Mouse (Mus musculus) cerebellum, postnatal 10 days (tissue): ENCODE measurements around the gene E4f1.

Experiments used
- DNase-seq, 2 experiments: peaks; one replicate each; pipeline ENCODE4 v3.0.0; 2021; ENCODE audit warnings: mixed read lengths in 2 of 2

E4f1 gene

GRCm38 (mm10) chr17:24481027-24481815, 11.1 kb upstream of the E4f1 start:
- no peak for DNase-seq

- DNase-seq, result peak in 1 of 2 experiments; percentile 46
These were observed 10.2 kb upstream of the E4f1 start for GRCm38 (mm10) chr17:24480201-24480826.

GRCm38 (mm10) chr17:24479431-24479830, 9.3 kb upstream of the E4f1 start:
- DNase-seq, result no peak

- peak; percentile 99 for DNase-seq
These were observed 8.7 kb upstream of the E4f1 start, which contains the start of gene Mlst8 for GRCm38 (mm10) chr17:24478663-24479380. Mlst8 (minus strand) TSS chr17:24479078.

- peak; percentile 63 to 64 for DNase-seq
These were observed 8.0 kb upstream of the E4f1 start for GRCm38 (mm10) chr17:24477985-24478600.

GRCm38 (mm10) chr17:24477053-24477984, 7.2 kb upstream of the E4f1 start:
- DNase-seq, result no peak

- no peak for DNase-seq
These were observed 6.1 kb upstream of the E4f1 start for GRCm38 (mm10) chr17:24476022-24476776.

- no peak for DNase-seq
These were observed 5.5 kb upstream of the E4f1 start for GRCm38 (mm10) chr17:24475586-24475985.

GRCm38 (mm10) chr17:24474557-24474956, 4.4 kb upstream of the E4f1 start:
- DNase-seq, result peak in 1 of 2 experiments; percentile 52

- no peak for DNase-seq
These were observed 3.6 kb upstream of the E4f1 start, which contains the start of gene Bricd5 for GRCm38 (mm10) chr17:24473612-24474275. Bricd5 (plus strand) TSS chr17:24473884.

- DNase-seq, result peak; percentile 77 to 81
These were observed 2.4 kb upstream of the E4f1 start for GRCm38 (mm10) chr17:24472512-24472911.

GRCm38 (mm10) chr17:24470701-24471527, 801 bp upstream of the E4f1 start:
- DNase-seq, result peak in 1 of 2 experiments; percentile 58

GRCm38 (mm10) chr17:24469336-24469909, 690 bp downstream of the E4f1 start:
- no peak for DNase-seq

GRCm38 (mm10) chr17:24468636-24469246, 1.4 kb downstream of the E4f1 start:
- no peak for DNase-seq

GRCm38 (mm10) chr17:24463374-24464133, 6.6 kb downstream of the E4f1 start:
- DNase-seq, result no peak

- no peak for DNase-seq
These were observed 7.2 kb downstream of the E4f1 start for GRCm38 (mm10) chr17:24462932-24463331.

GRCm38 (mm10) chr17:24461580-24461979, 8.5 kb downstream of the E4f1 start:
- DNase-seq, result peak; percentile 56 to 59
